Mouse (Mus musculus) ES-Bruce4 (cell line): Measurements from ENCODE around the gene Slc8b1.

Experiments
- CTCF ChIP-seq: IDR thresholded peaks from one replicate; pipeline ENCODE4 v1.8.1; 2011; ENCODE audit warnings: low read depth, low read length
- POLR2A ChIP-seq: IDR thresholded peaks from one replicate; pipeline ENCODE4 v1.8.1; 2011; ENCODE audit warnings: low read length; ENCODE audit not compliant: insufficient read depth

- TF ChIP-seq CTCF, result no peak
- TF ChIP-seq POLR2A, result no peak
These were observed 34.7 kb upstream of the Slc8b1 start, which contains the start of gene Sds for GRCm38 (mm10) chr5:120476296-120476695.
